Mouse (Mus musculus) neural tube, embryonic 14.5 days (tissue): ENCODE measurements at regions not wholly inside any gene's neighbourhood (a gene's known extent, or its start where the extent isn't known, plus 50 kb on each side); places are given as distances from the start of the nearest gene placed in this dataset.

ENCODE experiments used
- ATAC-seq: fragments of 200-750 bp; cut with Nextera tagmentation; 2 replicates; pipeline ENCODE4 v1.8.0; 2017; ENCODE audit warnings: low read depth, mild to moderate bottlenecking, moderate TSS enrichment, moderate library complexity
- H3K27ac ChIP-seq: fragments of 300-500 bp; sonication (generic); 2 replicates; pipeline ENCODE4 v1.5.1; 2014; ENCODE audit warnings: low read depth, mild to moderate bottlenecking, control low read depth, low read length, moderate library complexity, mixed read lengths
- H3K27me3 ChIP-seq: fragments of 300-500 bp; sonication (generic); 2 replicates; pipeline ENCODE4 v1.6.1; 2014; ENCODE audit warnings: low read length; ENCODE audit not compliant: control insufficient read depth, insufficient read depth
- H3K36me3 ChIP-seq: fragments of 300-500 bp; sonication (generic); 2 replicates; pipeline ENCODE4 v1.6.1; 2014; ENCODE audit warnings: low read length, mixed read lengths; ENCODE audit not compliant: control insufficient read depth, insufficient read depth
- H3K4me1 ChIP-seq: fragments of 300-500 bp; sonication (generic); 2 replicates; pipeline ENCODE4 v1.6.1; 2014; ENCODE audit warnings: low read length; ENCODE audit not compliant: control insufficient read depth, insufficient read depth
- H3K4me2 ChIP-seq: fragments of 300-500 bp; sonication (generic); 2 replicates; pipeline ENCODE4 v1.6.1; 2014; ENCODE audit warnings: mild to moderate bottlenecking, low read depth, low read length, control low read depth
- H3K4me3 ChIP-seq: fragments of 300-500 bp; sonication (generic); 2 replicates; pipeline ENCODE4 v1.5.1; 2014; ENCODE audit warnings: low read depth, low read length, control low read depth, mixed read lengths
- H3K9ac ChIP-seq: fragments of 300-500 bp; sonication (generic); replicated peaks from 2 replicates; pipeline ENCODE4 v1.6.1; 2014; ENCODE audit warnings: low read depth, mild to moderate bottlenecking, control low read depth, low read length, mixed read lengths
- H3K9me3 ChIP-seq: fragments of 300-500 bp; sonication (generic); 2 replicates; pipeline ENCODE4 v1.6.1; 2016; ENCODE audit warnings: low read length; ENCODE audit not compliant: control insufficient read depth
- WGBS: fragments of 180-500 bp; shearing (Covaris S2); extraction: QIAGEN DNeasy Blood & Tissue Kit; methylation state at CpG from one replicate; pipeline ENCODE4 v1.1.7; 2014; 5-methylcytosine and 5-hydroxymethylcytosine counted together

- Histone ChIP-seq H3K4me2 (no peak overlapping the region), H3K4me1 (no peaks in the 10 kb centered on the region), H3K27me3 (no peaks in the 10 kb centered on the region), H3K9me3 (no peaks in the 10 kb centered on the region), H3K9ac (no peak overlapping the region), H3K36me3 (no peaks in the 10 kb centered on the region), H3K4me3 (no peak overlapping the region), H3K27ac (no peak overlapping the region)
- WGBS, result 80% methylated on average over 6 of the region's 6 CpGs
- ATAC-seq, result no peak
Observed at GRCm38 (mm10) chr13:101915948-101916594, 148.1 kb upstream of the Pik3r1 start.

DNA sequence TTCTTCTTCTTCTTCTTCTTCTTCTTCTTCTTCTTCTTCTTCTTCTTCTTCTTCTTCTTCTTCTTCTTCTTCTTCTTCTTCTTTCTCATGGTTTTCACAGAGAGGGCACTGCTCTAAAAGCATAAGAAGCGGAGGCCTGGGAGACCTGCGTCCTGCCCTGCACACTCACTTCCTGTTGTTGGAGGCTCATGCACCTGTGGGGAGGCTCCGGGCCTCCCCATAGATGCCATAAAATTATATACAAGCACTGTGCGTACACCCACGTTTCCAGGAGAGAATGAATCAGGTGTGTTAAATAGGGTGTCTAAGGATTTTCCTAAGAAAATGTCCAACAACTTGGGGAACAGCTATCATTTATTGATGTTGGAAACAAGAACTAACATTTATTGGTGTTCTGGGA lies 148.9 kb upstream of the Pik3r1 start:
- no peaks in the 10 kb centered on the region for H3K36me3 ChIP-seq
- no peak overlapping the region for H3K27ac ChIP-seq
- H3K27me3 ChIP-seq, result no peaks in the 10 kb centered on the region
- no peaks in the 10 kb centered on the region for H3K9me3 ChIP-seq
- ATAC-seq, result no peak
- WGBS, result 76% methylated on average over 5 of the region's 5 CpGs
- H3K4me2 ChIP-seq, result no peak overlapping the region
- no peaks in the 10 kb centered on the region for H3K4me1 ChIP-seq
- H3K4me3 ChIP-seq, result no peak overlapping the region
- no peak overlapping the region for H3K9ac ChIP-seq

DNA sequence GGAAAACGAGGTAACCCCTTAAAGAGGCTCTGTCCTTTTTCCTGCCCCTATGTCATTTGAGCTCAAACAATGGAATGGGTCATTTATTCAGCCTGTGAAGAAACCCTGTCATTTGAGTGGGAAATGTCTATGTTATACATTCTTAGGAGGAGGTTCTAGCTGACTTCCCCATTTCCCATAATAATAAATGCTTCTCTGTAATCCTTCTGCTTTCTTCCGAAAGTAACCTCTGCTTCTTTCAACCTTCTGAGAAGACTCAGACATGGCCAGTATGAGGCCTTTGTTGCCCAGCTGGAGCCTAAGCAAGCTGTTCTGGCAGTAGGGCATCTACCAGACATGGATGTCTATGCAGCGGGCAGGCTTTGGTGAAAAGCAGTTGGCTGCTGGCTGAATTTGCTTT lies 150.2 kb upstream of the Pik3r1 start:
- no peaks in the 10 kb centered on the region for H3K9me3 ChIP-seq
- H3K27me3 ChIP-seq, result no peaks in the 10 kb centered on the region
- ATAC-seq, result no peak
- H3K4me2 ChIP-seq, result no peak overlapping the region
- no peak overlapping the region for H3K9ac ChIP-seq
- no peaks in the 10 kb centered on the region for H3K4me1 ChIP-seq
- 84% methylated on average over 3 of the region's 3 CpGs for WGBS
- H3K36me3 ChIP-seq, result no peaks in the 10 kb centered on the region
- no peak overlapping the region for H3K27ac ChIP-seq
- H3K4me3 ChIP-seq, result no peak overlapping the region

DNA sequence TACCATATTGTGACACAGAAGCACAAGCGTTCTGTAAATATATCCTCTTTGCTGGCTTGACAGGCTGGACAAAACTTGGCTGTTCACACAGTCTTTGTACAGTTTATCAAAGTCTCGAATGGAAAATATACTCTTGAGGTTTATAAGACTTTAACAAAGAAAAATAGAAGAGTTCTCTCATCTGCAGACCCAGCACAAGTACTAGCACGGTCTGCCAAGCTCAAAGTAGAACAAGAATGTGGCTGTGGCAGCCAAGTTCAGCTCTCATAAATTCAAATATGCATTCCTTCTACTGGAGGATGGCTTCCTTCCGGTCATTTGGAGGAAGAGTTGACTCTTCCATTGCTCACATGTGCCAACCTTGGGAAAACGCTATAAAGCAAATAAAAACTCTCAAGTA lies 151.2 kb upstream of the Pik3r1 start:
- Histone ChIP-seq H3K27me3 (no peaks in the 10 kb centered on the region), H3K9ac (no peak overlapping the region), H3K4me3 (no peak overlapping the region), H3K4me1 (no peaks in the 10 kb centered on the region), H3K27ac (no peak overlapping the region), H3K36me3 (no peaks in the 10 kb centered on the region), H3K4me2 (no peak overlapping the region), H3K9me3 (no peaks in the 10 kb centered on the region)
- ATAC-seq, result no peak
- 86% methylated on average over 5 of the region's 5 CpGs for WGBS

GRCm38 (mm10) chr13:101920384-101920783 lies 152.4 kb upstream of the Pik3r1 start:
- no peaks in the 10 kb centered on the region for H3K4me1 ChIP-seq
- no peak overlapping the region for H3K4me3 ChIP-seq
- WGBS, result 84% methylated on average over 3 of the region's 3 CpGs
- H3K27ac ChIP-seq, result no peak overlapping the region
- no peak overlapping the region for H3K9ac ChIP-seq
- no peaks in the 10 kb centered on the region for H3K36me3 ChIP-seq
- no peaks in the 10 kb centered on the region for H3K9me3 ChIP-seq
- no peak overlapping the region for H3K4me2 ChIP-seq
- no peak for ATAC-seq
- H3K27me3 ChIP-seq, result no peaks in the 10 kb centered on the region

DNA sequence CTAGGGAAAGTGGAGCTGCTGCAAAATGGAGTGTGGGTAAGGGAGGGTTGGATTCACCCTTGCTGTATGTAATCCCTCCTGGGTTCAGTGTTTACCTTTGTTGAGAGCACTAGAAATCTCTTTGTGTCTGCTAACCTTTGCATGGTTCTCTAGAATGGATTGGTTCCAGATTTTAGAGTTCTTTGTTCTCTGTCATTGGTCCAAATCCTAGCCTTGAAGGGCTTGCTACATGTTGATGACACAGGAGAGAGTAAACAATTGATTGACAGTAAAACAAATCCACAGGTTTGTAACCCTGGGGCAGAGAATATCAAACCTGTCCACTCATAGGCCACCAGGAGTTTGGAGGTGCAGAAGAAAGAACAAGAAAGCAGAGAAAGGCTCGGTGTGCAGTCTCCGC lies 156.6 kb upstream of the Pik3r1 start:
- no peak overlapping the region for H3K4me3 ChIP-seq
- no peak overlapping the region for H3K9ac ChIP-seq
- H3K27ac ChIP-seq, result no peak overlapping the region
- no peak overlapping the region for H3K4me2 ChIP-seq
- no peaks in the 10 kb centered on the region for H3K27me3 ChIP-seq
- H3K4me1 ChIP-seq, result no peaks in the 10 kb centered on the region
- WGBS, result 98% methylated on average over 2 of the region's 2 CpGs
- no peak for ATAC-seq
- H3K36me3 ChIP-seq, result no peaks in the 10 kb centered on the region
- no peaks in the 10 kb centered on the region for H3K9me3 ChIP-seq

GRCm38 (mm10) chr13:101931264-101931663 lies 163.2 kb upstream of the Pik3r1 start:
- ATAC-seq, result no peak
- Histone ChIP-seq H3K27me3 (no peaks in the 10 kb centered on the region), H3K4me2 (no peak overlapping the region), H3K4me1 (no peaks in the 10 kb centered on the region), H3K9me3 (no peaks in the 10 kb centered on the region), H3K36me3 (no peaks in the 10 kb centered on the region), H3K9ac (no peak overlapping the region), H3K4me3 (no peak overlapping the region), H3K27ac (no peak overlapping the region)
- WGBS, result 96% methylated on average over 4 of the region's 4 CpGs

DNA sequence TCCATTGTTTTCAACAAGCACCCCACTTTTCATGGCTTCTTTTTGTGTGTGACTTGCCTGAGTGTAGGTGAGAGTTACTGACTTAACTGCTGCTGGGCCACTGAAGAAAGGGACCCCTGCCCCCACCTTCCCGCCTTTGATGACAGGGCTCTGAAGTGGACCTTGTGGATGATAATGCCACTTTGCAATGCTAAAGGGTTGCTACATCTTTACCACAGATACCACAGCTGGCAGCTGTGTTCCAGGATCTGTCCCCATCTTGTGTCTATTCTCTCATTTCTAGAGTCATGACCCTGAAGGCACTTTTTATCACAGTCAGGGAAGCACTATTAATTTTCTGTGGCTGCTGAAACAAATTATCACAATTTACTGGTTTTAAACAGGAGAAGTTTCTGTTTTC lies 163.9 kb upstream of the Pik3r1 start:
- H3K9me3 ChIP-seq, result no peaks in the 10 kb centered on the region
- no peaks in the 10 kb centered on the region for H3K27me3 ChIP-seq
- H3K9ac ChIP-seq, result no peak overlapping the region
- no peak overlapping the region for H3K4me3 ChIP-seq
- WGBS, result 68% methylated on average over 1 of the region's 1 CpGs
- ATAC-seq, result no peak
- H3K27ac ChIP-seq, result no peak overlapping the region
- H3K4me1 ChIP-seq, result no peaks in the 10 kb centered on the region
- H3K36me3 ChIP-seq, result no peaks in the 10 kb centered on the region
- H3K4me2 ChIP-seq, result no peak overlapping the region

DNA sequence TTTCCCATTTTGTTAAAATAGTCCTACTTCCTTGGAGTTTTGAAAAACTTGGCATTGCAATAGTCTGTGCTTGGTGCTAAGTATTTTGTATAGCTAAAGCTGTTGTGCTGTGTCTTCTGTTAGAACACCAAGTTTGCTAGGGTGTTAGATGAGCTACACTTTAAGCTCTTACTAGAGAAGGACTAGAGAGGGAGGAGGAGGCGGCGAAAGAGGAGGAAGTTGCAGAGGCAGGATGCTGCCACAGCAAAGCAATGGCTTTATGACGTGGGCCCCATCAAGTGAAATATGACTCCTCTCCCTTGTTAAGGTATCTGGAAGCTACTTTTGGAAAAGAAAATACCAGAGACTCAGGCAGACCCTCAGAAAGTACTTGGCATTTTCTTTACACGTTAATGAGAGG lies 167.8 kb upstream of the Pik3r1 start:
- no peak overlapping the region for H3K27ac ChIP-seq
- no peak overlapping the region for H3K4me3 ChIP-seq
- no peaks in the 10 kb centered on the region for H3K27me3 ChIP-seq
- ATAC-seq, result no peak
- no peaks in the 10 kb centered on the region for H3K4me1 ChIP-seq
- no peak overlapping the region for H3K9ac ChIP-seq
- WGBS, result 60% methylated on average over 4 of the region's 4 CpGs
- H3K36me3 ChIP-seq, result no peaks in the 10 kb centered on the region
- H3K4me2 ChIP-seq, result no peak overlapping the region
- no peaks in the 10 kb centered on the region for H3K9me3 ChIP-seq
